Comparison of ENCODE assay signal across 8 mouse cellular contexts in genomic region chr7:35322732-35323420, GRCm38 (mm10). TPM values are rescaled to one million over a fixed set of nuclear protein-coding genes. Genes with fewer than 3 reads are reported as not detected.
DNase-seq lines count a peak whose midpoint lies in the region; ATAC-seq lines count a peak whose summit lies in the region.
"Had no signal": no experiment of that assay in that cellular context is flagged by ENCODE, and none has a peak within 500 bp of the region (broad histone marks: within the 10 kb centered on the region; RNA-seq: fewer than 3 reads in every experiment).

No protein-coding gene starts in this region.

- WGBS in liver, embryonic 12.5 days (ENCODE audit: insufficient replicate concordance), result 13% methylated on average over 11 of the region's 13 CpGs
- WGBS in liver, embryonic 11.5 days, result 12% methylated on average over 11 of the region's 13 CpGs
- 3% methylated on average over 11 of the region's 13 CpGs for WGBS in embryonic facial prominence, embryonic 12.5 days
- 9% methylated on average over 11 of the region's 13 CpGs for WGBS in intestine, embryonic 15.5 days
- 10% methylated on average over 11 of the region's 13 CpGs for WGBS in neural tube, embryonic 15.5 days

- no peak for DNase-seq in liver, embryonic 11.5 days (ENCODE audit: low spot score)
- DNase-seq in lung, postnatal 25 days (ENCODE audit: low spot score), result no peak

- H3K4me3 ChIP-seq in liver, embryonic 12.5 days, result no peak overlapping the region
- H3K4me3 ChIP-seq in liver, embryonic 11.5 days (ENCODE audit: low read depth, low read length), result no peak overlapping the region
- H3K4me3 ChIP-seq in embryonic facial prominence, embryonic 12.5 days, result no peak overlapping the region
- no peak overlapping the region for H3K4me3 ChIP-seq in intestine, embryonic 15.5 days (replicated peaks)
- no peak overlapping the region for H3K4me3 ChIP-seq in neural tube, embryonic 15.5 days (replicated peaks)
- H3K4me3 ChIP-seq: lung, embryonic 15.5 days had no signal

- H3K36me3 ChIP-seq in liver, embryonic 12.5 days, result no peaks in the 10 kb centered on the region
- H3K36me3 ChIP-seq in liver, embryonic 11.5 days (ENCODE audit: control insufficient read depth, insufficient read depth, low read length), result no peaks in the 10 kb centered on the region
- H3K36me3 ChIP-seq in embryonic facial prominence, embryonic 12.5 days, result no peaks in the 10 kb centered on the region
- no peaks in the 10 kb centered on the region for H3K36me3 ChIP-seq in intestine, embryonic 15.5 days
- H3K36me3 ChIP-seq in neural tube, embryonic 15.5 days, result no peaks in the 10 kb centered on the region
- H3K36me3 ChIP-seq: lung, embryonic 15.5 days had no signal

- H3K27me3 ChIP-seq in liver, embryonic 12.5 days (replicated peaks), result peaks cover 26% of the 10 kb centered on the region; the same call in 1 of the 2 replicates
- no peaks in the 10 kb centered on the region for H3K27me3 ChIP-seq in liver, embryonic 11.5 days (replicated peaks; ENCODE audit: control insufficient read depth, insufficient read depth, low read length)
- H3K27me3 ChIP-seq in embryonic facial prominence, embryonic 12.5 days, result no peaks in the 10 kb centered on the region
- no peaks in the 10 kb centered on the region for H3K27me3 ChIP-seq in intestine, embryonic 15.5 days (replicated peaks)
- no peaks in the 10 kb centered on the region for H3K27me3 ChIP-seq in neural tube, embryonic 15.5 days (replicated peaks)
- H3K27me3 ChIP-seq: lung, embryonic 15.5 days had no signal

- no peak for ATAC-seq in liver, embryonic 12.5 days
- no peak for ATAC-seq in liver, embryonic 11.5 days (replicated peaks; ENCODE audit: low FRiP score)
- no peak for ATAC-seq in embryonic facial prominence, embryonic 12.5 days (ENCODE audit: insufficient number of reproducible peaks, insufficient read depth, low FRiP score, low TSS enrichment)
- ATAC-seq in intestine, embryonic 15.5 days, result 0 out of 2 replicates have a peak, but pooled peaks have one; percentile 29
- ATAC-seq in neural tube, embryonic 15.5 days (ENCODE audit: low FRiP score), result no peak
- ATAC-seq in granulocyte monocyte progenitor cell, adult 5-6 weeks (replicated peaks; ENCODE audit: poor library complexity, severe bottlenecking), result no peak

- H3K9me3 ChIP-seq in liver, embryonic 12.5 days (replicated peaks), result no peaks in the 10 kb centered on the region
- no peaks in the 10 kb centered on the region for H3K9me3 ChIP-seq in liver, embryonic 11.5 days (ENCODE audit: control insufficient read depth, low read length)
- no peaks in the 10 kb centered on the region for H3K9me3 ChIP-seq in embryonic facial prominence, embryonic 12.5 days
- no peaks in the 10 kb centered on the region for H3K9me3 ChIP-seq in intestine, embryonic 15.5 days
- H3K9me3 ChIP-seq in neural tube, embryonic 15.5 days (replicated peaks), result no peaks in the 10 kb centered on the region
- H3K9me3 ChIP-seq: lung, embryonic 15.5 days had no signal

- H3K4me1 ChIP-seq in liver, embryonic 12.5 days, result peaks cover 12% of the 10 kb centered on the region
- peaks cover 2% of the 10 kb centered on the region; the same call in 1 of the 2 replicates for H3K4me1 ChIP-seq in liver, embryonic 11.5 days (replicated peaks; ENCODE audit: control insufficient read depth, insufficient read depth, low read length)
- H3K4me1 ChIP-seq in embryonic facial prominence, embryonic 12.5 days, result peaks cover 6% of the 10 kb centered on the region
- H3K4me1 ChIP-seq in intestine, embryonic 15.5 days (replicated peaks), result no peaks in the 10 kb centered on the region
- H3K4me1 ChIP-seq in neural tube, embryonic 15.5 days, result peaks cover 6% of the 10 kb centered on the region

- H3K27ac ChIP-seq in liver, embryonic 12.5 days, result no peak overlapping the region
- no peak overlapping the region for H3K27ac ChIP-seq in liver, embryonic 11.5 days (ENCODE audit: low read depth, low read length)
- no peak overlapping the region for H3K27ac ChIP-seq in embryonic facial prominence, embryonic 12.5 days
- H3K27ac ChIP-seq in intestine, embryonic 15.5 days, result no peak overlapping the region
- H3K27ac ChIP-seq in neural tube, embryonic 15.5 days (replicated peaks), result no peak overlapping the region
- H3K27ac ChIP-seq: lung, embryonic 15.5 days had no signal

- no peak overlapping the region for H3K9ac ChIP-seq in liver, embryonic 12.5 days
- no peak overlapping the region for H3K9ac ChIP-seq in liver, embryonic 11.5 days (ENCODE audit: low read depth, low read length)
- no peak overlapping the region for H3K9ac ChIP-seq in embryonic facial prominence, embryonic 12.5 days
- H3K9ac ChIP-seq in intestine, embryonic 15.5 days, result 0 out of 2 replicates have a peak overlapping the region, but pooled peaks have one; percentile 15
- H3K9ac ChIP-seq in neural tube, embryonic 15.5 days (replicated peaks), result no peak overlapping the region
- H3K9ac ChIP-seq: lung, embryonic 15.5 days had no signal

- peak overlapping the region; percentile 31 for H3K4me2 ChIP-seq in liver, embryonic 12.5 days
- no peak overlapping the region; the same call in 1 of the 2 replicates for H3K4me2 ChIP-seq in liver, embryonic 11.5 days
- H3K4me2 ChIP-seq in embryonic facial prominence, embryonic 12.5 days (replicated peaks), result peak overlapping the region; percentile 24
- peak overlapping the region; percentile 25; the same call in 1 of the 2 replicates for H3K4me2 ChIP-seq in intestine, embryonic 15.5 days (replicated peaks)
- H3K4me2 ChIP-seq in neural tube, embryonic 15.5 days, result peak overlapping the region; percentile 29
- H3K4me2 ChIP-seq: lung, embryonic 15.5 days had no signal

RNA-seq across cellular contexts. Expression of gene Gpatch1, which starts 4.6 kb away (rescaled TPM):
- 9.6 and 10.6 TPM in 2 replicates for polyA plus RNA-seq in liver, embryonic 12.5 days (2016; fragmentation: Nextera tagmentation; extraction: Ambion mirVana)
- polyA plus RNA-seq in liver, embryonic 11.5 days (2014; fragmentation: Nextera tagmentation; extraction: Ambion mirVana), result 15.3 and 16.1 TPM in 2 replicates
- 19.6 and 20.0 TPM in 2 replicates for polyA plus RNA-seq in embryonic facial prominence, embryonic 12.5 days (2016; fragmentation: Nextera tagmentation; extraction: Ambion mirVana)
- 14.8 and 14.9 TPM in 2 replicates for polyA plus RNA-seq in intestine, embryonic 15.5 days (2015; fragmentation: Nextera tagmentation; extraction: Ambion mirVana)
- 18.8 and 19.3 TPM in 2 replicates for polyA plus RNA-seq in neural tube, embryonic 15.5 days (2015; fragmentation: Nextera tagmentation; extraction: Ambion mirVana)
- 20.4 and 29.5 TPM in 2 replicates for total RNA-seq in granulocyte monocyte progenitor cell, adult 5-6 weeks (2014; fragmentation: Nextera tagmentation)
- 15.4 and 17.4 TPM in 2 replicates for total RNA-seq in granulocyte monocyte progenitor cell, adult 5-6 weeks (2017)

RNA-seq across cellular contexts. Expression of gene Rhpn2, which starts 11.1 kb away (rescaled TPM):
- polyA plus RNA-seq in liver, embryonic 12.5 days (2016; fragmentation: Nextera tagmentation; extraction: Ambion mirVana), result 4.6 and 5.5 TPM in 2 replicates
- polyA plus RNA-seq in liver, embryonic 11.5 days (2014; fragmentation: Nextera tagmentation; extraction: Ambion mirVana), result 6.1 and 6.8 TPM in 2 replicates
- 4.1 and 4.9 TPM in 2 replicates for polyA plus RNA-seq in embryonic facial prominence, embryonic 12.5 days (2016; fragmentation: Nextera tagmentation; extraction: Ambion mirVana)
- polyA plus RNA-seq in intestine, embryonic 15.5 days (2015; fragmentation: Nextera tagmentation; extraction: Ambion mirVana), result 73.2 and 74.7 TPM in 2 replicates
- 4.6 and 9.2 TPM in 2 replicates for polyA plus RNA-seq in neural tube, embryonic 15.5 days (2015; fragmentation: Nextera tagmentation; extraction: Ambion mirVana)
- total RNA-seq in granulocyte monocyte progenitor cell, adult 5-6 weeks (2014; fragmentation: Nextera tagmentation), result not detected in 2 replicates
- total RNA-seq in granulocyte monocyte progenitor cell, adult 5-6 weeks (2017), result not detected in 2 replicates
